Mouse (Mus musculus) kidney, postnatal 0 days (tissue): Measurements from ENCODE around the gene Plcl1. TPM values are rescaled to one million over a fixed set of nuclear protein-coding genes. Genes with fewer than 3 reads are reported as not detected.

Experiments used
- ATAC-seq: fragments of 200-750 bp; cut with Nextera tagmentation; replicated peaks from 2 replicates; pipeline ENCODE4 v1.8.0; 2017; ENCODE audit warnings: low read depth, moderate number of reproducible peaks, moderate TSS enrichment, moderate library complexity; ENCODE audit not compliant: low FRiP score
- DNase-seq: peaks from one replicate; pipeline ENCODE4 v3.0.0-alpha.2; 2016; ENCODE audit warnings: low spot score
- H3K27ac ChIP-seq: fragments of 300-500 bp; sonication (generic); 2 replicates; pipeline ENCODE4 v1.5.1; 2014; ENCODE audit warnings: mild to moderate bottlenecking
- H3K27me3 ChIP-seq: fragments of 300-500 bp; sonication (generic); 2 replicates; pipeline ENCODE4 v1.6.1; 2014; ENCODE audit warnings: low read length, mixed read lengths; ENCODE audit not compliant: insufficient read depth
- H3K36me3 ChIP-seq: fragments of 300-500 bp; sonication (generic); 2 replicates; pipeline ENCODE4 v1.6.1; 2014; ENCODE audit warnings: low read length, mixed read lengths; ENCODE audit not compliant: insufficient read depth
- H3K4me1 ChIP-seq: fragments of 300-500 bp; sonication (generic); replicated peaks from 2 replicates; pipeline ENCODE4 v1.6.1; 2014; ENCODE audit warnings: antibody characterized with exemption, low read length, mixed read lengths; ENCODE audit not compliant: insufficient read depth
- H3K4me2 ChIP-seq: fragments of 300-500 bp; sonication (generic); 2 replicates; pipeline ENCODE4 v1.6.1; 2014; ENCODE audit warnings: mild to moderate bottlenecking, low read length, moderate library complexity, mixed read lengths
- H3K4me3 ChIP-seq: fragments of 300-500 bp; sonication (generic); replicated peaks from 2 replicates; pipeline ENCODE4 v1.5.1; 2014; ENCODE audit warnings: low read depth, low read length
- H3K9ac ChIP-seq: fragments of 300-500 bp; sonication (generic); 2 replicates; pipeline ENCODE4 v1.6.1; 2014; ENCODE audit warnings: low read depth, low read length
- H3K9me3 ChIP-seq: fragments of 300-500 bp; sonication (generic); replicated peaks from 2 replicates; pipeline ENCODE4 v1.6.1; 2016; ENCODE audit warnings: low read length, inconsistent platforms, mixed read lengths
- CTCF ChIP-seq: IDR thresholded peaks from 2 replicates; pipeline ENCODE4 v1.5.1; 2016; ENCODE audit warnings: antibody characterized with exemption, low read depth, mild to moderate bottlenecking, moderate library complexity
- WGBS: fragments of 180-500 bp; shearing (Covaris S2); extraction: QIAGEN DNeasy Blood & Tissue Kit; methylation state at CpG from one replicate; pipeline ENCODE4 v1.1.7; 2014; 5-methylcytosine and 5-hydroxymethylcytosine counted together
- polyA plus RNA-seq: library from polyadenylated mRNA; unstranded; fragments of >200 nt; fragmentation: Nextera tagmentation; extraction: Ambion mirVana; gene quantifications from 2 replicates; pipeline ENCODE4 v1.2.1, GENCODE M21; 2015

The Plcl1 gene
- polyA plus RNA-seq, 1 experiment from 2014 or later = 4.2 TPM

GRCm38 (mm10) chr1:55665828-55666673 is 260.3 kb downstream of the Plcl1 start:
- Histone ChIP-seq H3K9ac (no peak overlapping the region), H3K9me3 (no peaks in the 10 kb centered on the region), H3K27ac (no peak overlapping the region), H3K27me3 (no peaks in the 10 kb centered on the region), H3K4me3 (no peak overlapping the region), H3K36me3 (no peaks in the 10 kb centered on the region), H3K4me2 (no peak overlapping the region), H3K4me1 (0 out of 2 replicates have a peak, but pooled peaks cover 10% of the 10 kb centered on the region)
- 53% methylated on average over 11 of the region's 11 CpGs for WGBS
- no peak for TF ChIP-seq CTCF
- ATAC-seq (no peak), DNase-seq (no peak)

- Histone ChIP-seq H3K4me2 (no peak overlapping the region), H3K27me3 (no peaks in the 10 kb centered on the region), H3K4me1 (0 out of 2 replicates have a peak, but pooled peaks cover 10% of the 10 kb centered on the region), H3K9me3 (no peaks in the 10 kb centered on the region), H3K27ac (no peak overlapping the region), H3K36me3 (no peaks in the 10 kb centered on the region), H3K9ac (no peak overlapping the region), H3K4me3 (no peak overlapping the region)
- WGBS = 79% methylated on average over 5 of the region's 5 CpGs
- ATAC-seq (no peak), DNase-seq (no peak)
- no peak for TF ChIP-seq CTCF
Observed at GRCm38 (mm10) chr1:55666798-55667197, 261.1 kb downstream of the Plcl1 start.

- no peak overlapping the region for H3K9ac ChIP-seq
- 0 out of 2 replicates have a peak, but pooled peaks cover 10% of the 10 kb centered on the region for H3K4me1 ChIP-seq
- TF ChIP-seq CTCF = no peak
- no peak overlapping the region for H3K27ac ChIP-seq
- no peaks in the 10 kb centered on the region for H3K9me3 ChIP-seq
- no peak overlapping the region for H3K4me2 ChIP-seq
- no peak for ATAC-seq
- H3K4me3 ChIP-seq = no peak overlapping the region
- whole genome bisulfite sequencing = 38% methylated on average over 4 of the region's 4 CpGs
- H3K36me3 ChIP-seq = no peaks in the 10 kb centered on the region
- DNase-seq = no peak
- no peaks in the 10 kb centered on the region for H3K27me3 ChIP-seq
Observed at GRCm38 (mm10) chr1:55668622-55669237, 263.0 kb downstream of the Plcl1 start.

GRCm38 (mm10) chr1:55682676-55683075 is 277.0 kb downstream of the Plcl1 start:
- no peaks in the 10 kb centered on the region for H3K4me1 ChIP-seq
- no peak for TF ChIP-seq CTCF
- no peak overlapping the region for H3K4me2 ChIP-seq
- no peak overlapping the region for H3K4me3 ChIP-seq
- H3K27me3 ChIP-seq = no peaks in the 10 kb centered on the region
- 82% methylated on average over 3 of the region's 3 CpGs for WGBS
- H3K36me3 ChIP-seq = no peaks in the 10 kb centered on the region
- DNase-seq (no peak), ATAC-seq (no peak)
- H3K9ac ChIP-seq = no peak overlapping the region
- H3K9me3 ChIP-seq = no peaks in the 10 kb centered on the region
- no peak overlapping the region for H3K27ac ChIP-seq

- no peak overlapping the region for H3K27ac ChIP-seq
- DNase-seq (no peak), ATAC-seq (no peak)
- TF ChIP-seq CTCF = no peak
- no peaks in the 10 kb centered on the region for H3K36me3 ChIP-seq
- H3K4me2 ChIP-seq = no peak overlapping the region
- no peak overlapping the region for H3K4me3 ChIP-seq
- H3K9ac ChIP-seq = no peak overlapping the region
- 84% methylated on average over 5 of the region's 5 CpGs for WGBS
- no peaks in the 10 kb centered on the region for H3K27me3 ChIP-seq
- no peaks in the 10 kb centered on the region for H3K9me3 ChIP-seq
- H3K4me1 ChIP-seq = no peaks in the 10 kb centered on the region
Observed at GRCm38 (mm10) chr1:55686261-55686660, 280.5 kb downstream of the Plcl1 start.

GRCm38 (mm10) chr1:55693636-55694220 is 288.0 kb downstream of the Plcl1 start:
- H3K4me1 ChIP-seq = no peaks in the 10 kb centered on the region; the same call in 1 of the 2 replicates
- no peak overlapping the region for H3K4me3 ChIP-seq
- H3K27ac ChIP-seq = no peak overlapping the region
- no peak for TF ChIP-seq CTCF
- WGBS = 74% methylated on average over 10 of the region's 10 CpGs
- ATAC-seq (no peak), DNase-seq (no peak)
- no peak overlapping the region for H3K4me2 ChIP-seq
- H3K27me3 ChIP-seq = no peaks in the 10 kb centered on the region
- H3K9me3 ChIP-seq = no peaks in the 10 kb centered on the region
- H3K36me3 ChIP-seq = peaks cover 3% of the 10 kb centered on the region; the same call in 1 of the 2 replicates
- H3K9ac ChIP-seq = no peak overlapping the region
